Mouse (Mus musculus): ENCODE results near the gene 1700001O22Rik. TPM values are rescaled to one million over a fixed set of nuclear protein-coding genes. Genes with fewer than 3 reads are reported as not detected.

1700001O22Rik gene
- polyA plus RNA-seq, 1 experiment from 2014 or later = not detected

- no peak for ATAC-seq (ENCODE audit: insufficient read depth)
- H3K9ac ChIP-seq = no peak overlapping the region
- peaks cover 19% of the 10 kb centered on the region for H3K4me1 ChIP-seq (replicated peaks)
- peaks cover 31% of the 10 kb centered on the region for H3K27me3 ChIP-seq
- no peaks in the 10 kb centered on the region for H3K36me3 ChIP-seq (replicated peaks)
- H3K4me3 ChIP-seq (replicated peaks) = no peak overlapping the region
- H3K9me3 ChIP-seq (replicated peaks) = no peaks in the 10 kb centered on the region
- WGBS (ENCODE audit: insufficient replicate concordance) = 48% methylated on average over 5 of the region's 5 CpGs
- H3K27ac ChIP-seq (replicated peaks) = no peak overlapping the region
- H3K4me2 ChIP-seq = no peak overlapping the region
Observed at GRCm38 (mm10) chr2:30833644-30834043, 30.2 kb upstream of the 1700001O22Rik start.

DNA sequence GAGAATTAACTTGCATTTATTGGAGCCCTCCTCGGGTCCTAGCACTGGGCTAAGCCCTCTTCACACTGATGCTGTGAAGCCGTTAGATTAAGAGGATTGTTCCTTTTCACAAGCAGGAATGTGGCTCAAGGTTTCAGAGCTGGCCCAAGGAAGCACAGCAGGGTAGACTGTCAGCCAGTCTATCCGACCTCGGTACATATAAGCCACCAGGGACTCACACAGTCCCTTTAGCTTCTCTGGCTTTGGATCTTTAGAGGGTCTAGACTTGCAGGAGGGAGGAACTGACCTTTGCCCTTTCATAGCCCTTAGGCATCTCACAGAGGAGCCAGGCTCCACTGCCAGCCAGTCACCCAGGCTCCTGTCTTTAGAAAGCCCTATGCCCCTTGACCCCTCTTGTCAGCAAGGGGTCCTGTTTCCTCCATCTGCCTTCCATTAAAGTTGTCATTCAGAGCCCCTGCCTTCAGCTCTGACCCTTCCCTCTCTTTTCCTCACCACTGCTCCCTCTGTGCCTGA is 26.9 kb upstream of the 1700001O22Rik start, which contains the start of gene Asb6:
Gene Asb6, minus strand, starts transcription at position 51 of the 513 bp plus-strand sequence.
- Histone ChIP-seq H3K36me3 (replicated peaks) (peaks cover 16% of the 10 kb centered on the region), H3K27ac (replicated peaks) (no peak within 1 kb of the TSS), H3K9me3 (replicated peaks) (no peaks in the 10 kb centered on the region), H3K4me3 (replicated peaks) (no peak within 1 kb of the TSS), H3K9ac (no peak within 1 kb of the TSS), H3K4me1 (replicated peaks) (peaks cover 36% of the 10 kb centered on the region), H3K27me3 (peaks cover 6% of the 10 kb centered on the region), H3K4me2 (0 out of 2 replicates have a peak within 1 kb of the TSS, but pooled peaks have one; percentile 72)
- 54% methylated on average over 4 of the region's 4 CpGs for WGBS (ENCODE audit: insufficient replicate concordance)
- no peak for ATAC-seq (ENCODE audit: insufficient read depth)

DNA sequence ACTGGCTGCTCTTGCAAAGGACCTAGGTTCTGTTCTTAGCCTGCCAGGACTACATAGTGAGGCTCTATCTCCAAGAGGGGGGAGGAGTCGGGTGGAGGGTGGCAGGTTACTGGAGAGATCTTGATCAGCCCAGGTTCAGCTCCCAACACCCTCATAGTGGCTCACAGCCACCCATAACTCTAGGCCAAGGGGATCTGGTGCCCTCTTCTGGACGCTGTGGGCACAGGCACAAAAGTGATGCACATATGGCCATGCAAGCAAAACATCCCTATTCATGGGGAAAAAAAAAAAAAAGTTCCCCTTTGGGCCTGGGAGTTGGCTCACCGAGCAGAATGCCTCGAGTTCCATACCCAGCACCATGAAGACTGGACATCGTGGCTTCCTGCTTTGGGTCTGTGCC is 25.9 kb upstream of the 1700001O22Rik start:
- Histone ChIP-seq H3K9me3 (replicated peaks) (no peaks in the 10 kb centered on the region), H3K4me3 (replicated peaks) (no peak overlapping the region), H3K27me3 (peaks cover 5% of the 10 kb centered on the region; the same call in 1 of the 2 replicates), H3K27ac (replicated peaks) (no peak overlapping the region), H3K36me3 (replicated peaks) (peaks cover 26% of the 10 kb centered on the region), H3K9ac (no peak overlapping the region), H3K4me1 (replicated peaks) (peaks cover 37% of the 10 kb centered on the region), H3K4me2 (0 out of 2 replicates have a peak overlapping the region, but pooled peaks have one; percentile 72)
- WGBS (ENCODE audit: insufficient replicate concordance) = 14% methylated on average over 5 of the region's 5 CpGs
- no peak for ATAC-seq (ENCODE audit: insufficient read depth)

DNA sequence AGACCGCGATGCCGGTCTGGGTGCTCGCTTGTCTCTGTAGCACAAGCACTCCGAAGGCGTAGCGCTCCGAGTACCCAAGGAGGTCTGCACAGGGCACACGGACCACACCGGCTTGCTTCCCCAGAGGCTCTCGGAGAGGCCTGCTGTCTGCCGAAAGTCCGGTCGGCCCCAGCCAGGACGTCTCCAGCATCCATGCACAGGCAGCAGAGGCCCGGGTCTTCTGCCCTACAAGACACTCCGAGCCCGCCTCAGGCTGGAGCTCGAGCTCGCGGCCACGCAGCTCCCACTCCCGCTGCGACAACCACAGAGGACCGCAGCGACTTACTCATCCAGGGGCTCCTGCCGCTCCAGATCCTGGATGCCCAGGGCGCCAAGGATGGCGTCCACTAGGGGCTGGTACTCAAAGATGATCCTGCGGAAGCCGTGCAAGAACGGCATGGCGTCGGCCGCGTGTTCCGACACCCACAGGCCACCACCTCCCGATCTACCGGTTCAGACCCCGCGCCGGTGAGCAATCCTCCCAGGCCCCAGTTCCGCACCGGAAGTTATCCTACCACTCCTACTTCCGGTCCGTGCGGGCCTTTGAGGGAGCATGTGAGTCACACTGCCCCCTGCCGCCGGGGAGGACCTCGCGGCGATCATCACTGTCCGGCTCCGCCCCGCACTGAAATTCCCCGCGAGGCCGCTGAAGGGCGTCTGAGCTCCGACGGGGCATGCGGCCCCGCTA is 24.5 kb upstream of the 1700001O22Rik start:
- peaks cover 40% of the 10 kb centered on the region for H3K36me3 ChIP-seq (replicated peaks)
- WGBS (ENCODE audit: insufficient replicate concordance) = under 1% methylated on average over 63 of the region's 63 CpGs
- H3K4me3 ChIP-seq (replicated peaks) = peak overlapping the region; percentile 93
- H3K4me1 ChIP-seq (replicated peaks) = peaks cover 42% of the 10 kb centered on the region
- ATAC-seq (ENCODE audit: insufficient read depth) = peak; percentile 80
- no peaks in the 10 kb centered on the region for H3K27me3 ChIP-seq
- peak overlapping the region; percentile 72 for H3K4me2 ChIP-seq
- H3K27ac ChIP-seq (replicated peaks) = peak overlapping the region; percentile 92
- H3K9ac ChIP-seq = peak overlapping the region; percentile 92
- H3K9me3 ChIP-seq (replicated peaks) = no peaks in the 10 kb centered on the region

DNA sequence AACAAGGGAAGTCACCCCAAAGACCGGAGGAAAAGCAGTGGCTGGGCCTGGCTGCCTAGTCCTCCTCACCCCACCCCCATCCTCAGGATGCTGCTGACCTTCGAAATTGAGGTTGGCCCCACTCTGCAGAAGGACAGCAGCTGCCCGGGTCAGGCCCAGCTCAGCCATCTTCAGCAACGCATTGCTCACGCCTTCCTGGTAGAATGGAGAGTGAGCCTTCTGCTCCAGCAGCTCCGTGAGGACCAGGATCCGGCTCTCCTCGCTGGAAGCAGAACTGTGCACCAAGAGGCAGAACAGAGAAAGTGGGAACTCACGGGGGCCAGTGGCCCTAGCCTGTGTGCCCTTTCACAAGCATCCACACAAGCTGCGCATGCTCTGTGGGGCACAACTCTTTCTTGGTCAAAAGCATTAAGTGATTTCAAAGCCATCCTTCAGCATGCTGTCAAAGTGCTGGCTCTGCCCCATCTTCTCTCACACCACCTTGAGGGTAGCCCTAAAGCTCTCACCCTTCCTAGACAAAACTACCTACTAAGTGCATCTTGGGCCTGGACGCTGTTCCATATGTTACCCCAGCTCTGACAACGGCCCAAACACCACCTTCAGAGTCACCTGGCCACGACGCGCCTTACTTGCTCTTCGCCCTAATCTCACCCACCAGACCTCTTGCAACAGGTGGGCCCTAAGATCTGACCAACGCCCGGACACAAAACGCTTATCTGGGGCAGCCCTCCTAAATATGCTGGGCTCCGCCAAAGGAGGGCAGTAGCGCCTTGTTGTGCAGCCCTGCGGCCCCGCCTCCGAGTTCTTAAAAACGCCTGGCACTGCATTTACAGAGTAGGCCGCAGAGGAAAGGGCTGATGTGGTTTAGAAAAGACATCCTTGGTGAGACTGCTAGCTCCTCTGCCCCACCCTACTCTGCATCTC is 23.6 kb upstream of the 1700001O22Rik start:
- Histone ChIP-seq H3K9ac (peak overlapping the region; percentile 92), H3K4me1 (replicated peaks) (peaks cover 42% of the 10 kb centered on the region), H3K9me3 (replicated peaks) (no peaks in the 10 kb centered on the region), H3K27me3 (no peaks in the 10 kb centered on the region), H3K4me2 (peak overlapping the region; percentile 72), H3K36me3 (replicated peaks) (peaks cover 48% of the 10 kb centered on the region), H3K27ac (replicated peaks) (peak overlapping the region; percentile 92), H3K4me3 (replicated peaks) (peak overlapping the region; percentile 93)
- 26% methylated on average over 26 of the region's 26 CpGs for WGBS (ENCODE audit: insufficient replicate concordance)
- ATAC-seq (ENCODE audit: insufficient read depth) = peak; percentile 77

DNA sequence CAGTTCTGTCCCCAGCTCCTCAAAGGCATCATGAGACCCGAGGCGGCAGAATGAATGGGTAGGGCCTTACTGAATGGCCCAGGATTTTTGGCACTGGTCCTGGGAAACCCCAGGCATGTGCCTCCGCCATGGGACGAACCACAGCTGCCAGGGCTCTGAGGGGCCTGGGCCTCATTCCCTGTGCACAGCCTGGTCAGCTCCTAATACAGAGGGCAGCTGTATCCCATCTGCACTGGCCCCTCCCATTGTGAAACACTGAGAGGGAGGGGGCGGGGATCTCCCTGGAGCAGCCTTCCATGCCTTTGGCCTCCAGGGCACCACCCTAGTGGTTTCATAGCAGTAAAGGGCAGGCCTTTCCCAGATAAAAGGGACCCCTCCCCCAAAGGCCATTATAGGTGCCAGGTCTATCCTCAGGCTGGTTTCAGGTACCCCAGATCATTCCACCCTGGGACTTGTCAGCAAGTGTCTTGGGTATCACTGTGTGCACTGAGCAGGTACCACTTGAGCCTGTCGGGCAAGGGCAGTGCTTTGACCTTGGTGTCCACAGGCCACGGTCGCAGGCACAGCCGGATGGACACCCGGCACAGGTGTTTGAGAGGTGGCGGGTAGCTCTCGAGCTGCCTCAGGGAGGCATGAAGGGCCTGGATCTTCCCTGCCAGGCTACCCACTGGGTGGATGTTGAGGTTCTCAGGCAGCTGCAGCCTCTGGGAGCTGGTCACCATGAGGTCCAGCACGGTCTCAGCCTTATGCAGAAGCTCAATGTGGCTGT is 20.1 kb upstream of the 1700001O22Rik start:
- Histone ChIP-seq H3K9me3 (replicated peaks) (no peaks in the 10 kb centered on the region), H3K9ac (no peak overlapping the region), H3K27me3 (no peaks in the 10 kb centered on the region), H3K4me2 (no peak overlapping the region), H3K4me3 (replicated peaks) (no peak overlapping the region), H3K4me1 (replicated peaks) (peaks cover 32% of the 10 kb centered on the region), H3K36me3 (replicated peaks) (peaks cover 72% of the 10 kb centered on the region), H3K27ac (replicated peaks) (no peak overlapping the region)
- WGBS (ENCODE audit: insufficient replicate concordance) = 80% methylated on average over 13 of the region's 13 CpGs
- ATAC-seq (ENCODE audit: insufficient read depth) = no peak

- ATAC-seq (ENCODE audit: insufficient read depth) = no peak
- peaks cover 27% of the 10 kb centered on the region for H3K4me1 ChIP-seq (replicated peaks)
- H3K9ac ChIP-seq = no peak overlapping the region
- no peaks in the 10 kb centered on the region for H3K9me3 ChIP-seq (replicated peaks)
- H3K4me3 ChIP-seq (replicated peaks) = no peak overlapping the region
- peaks cover 74% of the 10 kb centered on the region for H3K36me3 ChIP-seq (replicated peaks)
- H3K4me2 ChIP-seq = no peak overlapping the region
- H3K27ac ChIP-seq (replicated peaks) = 0 out of 2 replicates have a peak overlapping the region, but pooled peaks have one; percentile 29
- 89% methylated on average over 8 of the region's 8 CpGs for WGBS (ENCODE audit: insufficient replicate concordance)
- no peaks in the 10 kb centered on the region for H3K27me3 ChIP-seq
Observed at GRCm38 (mm10) chr2:30822460-30822859, 19.0 kb upstream of the 1700001O22Rik start.

- 89% methylated on average over 3 of the region's 3 CpGs for WGBS (ENCODE audit: insufficient replicate concordance)
- H3K4me2 ChIP-seq = no peak overlapping the region
- H3K4me3 ChIP-seq (replicated peaks) = no peak overlapping the region
- peaks cover 74% of the 10 kb centered on the region for H3K36me3 ChIP-seq (replicated peaks)
- no peak for ATAC-seq (ENCODE audit: insufficient read depth)
- no peaks in the 10 kb centered on the region for H3K9me3 ChIP-seq (replicated peaks)
- no peak overlapping the region for H3K27ac ChIP-seq (replicated peaks)
- peaks cover 14% of the 10 kb centered on the region for H3K4me1 ChIP-seq (replicated peaks)
- no peak overlapping the region for H3K9ac ChIP-seq
- no peaks in the 10 kb centered on the region for H3K27me3 ChIP-seq
Observed at GRCm38 (mm10) chr2:30821073-30821472, 17.6 kb upstream of the 1700001O22Rik start.

GRCm38 (mm10) chr2:30819873-30820272 is 16.4 kb upstream of the 1700001O22Rik start:
- Histone ChIP-seq H3K9ac (no peak overlapping the region), H3K27me3 (no peaks in the 10 kb centered on the region), H3K4me2 (no peak overlapping the region), H3K9me3 (replicated peaks) (no peaks in the 10 kb centered on the region), H3K4me1 (replicated peaks) (peaks cover 5% of the 10 kb centered on the region; the same call in 1 of the 2 replicates), H3K36me3 (replicated peaks) (peaks cover 74% of the 10 kb centered on the region), H3K27ac (replicated peaks) (no peak overlapping the region), H3K4me3 (replicated peaks) (no peak overlapping the region)
- 86% methylated on average over 5 of the region's 5 CpGs for WGBS (ENCODE audit: insufficient replicate concordance)
- no peak for ATAC-seq (ENCODE audit: insufficient read depth)

GRCm38 (mm10) chr2:30816383-30816782 is 12.9 kb upstream of the 1700001O22Rik start:
- Histone ChIP-seq H3K4me3 (replicated peaks) (no peak overlapping the region), H3K9me3 (replicated peaks) (no peaks in the 10 kb centered on the region), H3K36me3 (replicated peaks) (peaks cover 69% of the 10 kb centered on the region), H3K27me3 (no peaks in the 10 kb centered on the region), H3K27ac (replicated peaks) (no peak overlapping the region), H3K9ac (no peak overlapping the region), H3K4me1 (replicated peaks) (no peaks in the 10 kb centered on the region), H3K4me2 (no peak overlapping the region)
- WGBS (ENCODE audit: insufficient replicate concordance) = 82% methylated on average over 1 of the region's 1 CpGs
- ATAC-seq (ENCODE audit: insufficient read depth) = no peak

Data from liver, embryonic 15.5 days (tissue).